In genomic region chr2:6642222-6642850, GRCm38 (mm10) we compare ENCODE assay signal across 17 mouse cellular contexts.
DNase-seq lines count a peak whose midpoint lies in the region; ATAC-seq and TF ChIP-seq lines count a peak whose summit lies in the region.
"Had no signal": no experiment of that assay in that cellular context is flagged by ENCODE, and none has a peak within 500 bp of the region (broad histone marks: within the 10 kb centered on the region; RNA-seq: fewer than 3 reads in every experiment).

No protein-coding gene starts in this region.

- H3K79me2 ChIP-seq in heart, adult 2 months (replicated peaks; ENCODE audit: control insufficient read depth, insufficient read depth, low read length) = no peaks in the 10 kb centered on the region

- H3K4me3 ChIP-seq in heart, adult 2 months = no peak overlapping the region
- no peak overlapping the region for H3K4me3 ChIP-seq in heart, embryonic 10.5 days
- no peak overlapping the region for H3K4me3 ChIP-seq in spleen, adult 2 months (ENCODE audit: extremely low read depth, insufficient read depth, insufficient read length)
- H3K4me3 ChIP-seq: forebrain, embryonic 12.5 days; gastrocnemius, adult 2 months; heart, embryonic 12.5 days; hindbrain, embryonic 15.5 days; liver, embryonic 13.5 days; midbrain, embryonic 12.5 days; neural tube, embryonic 12.5 days had no signal

- no peak for DNase-seq in heart, adult 2 months
- no peak for DNase-seq in heart, embryonic 10.5 days (ENCODE audit: low spot score)
- DNase-seq in spleen, adult 2 months (ENCODE audit: low read depth in 1 of 2, low spot score in 2 of 2) = peak; percentile 11 to 44
- no peak for DNase-seq in spleen, postnatal 10 days (ENCODE audit: low spot score in 2 of 2)
- DNase-seq in retina, postnatal 1 day = peak; percentile 67
- no peak for DNase-seq in adrenal gland, adult 18-20 months (ENCODE audit: low spot score in 2 of 2)
- DNase-seq in heart, postnatal 25 days (ENCODE audit: low spot score) = no peak
- DNase-seq: adrenal gland, postnatal 25 days; gastrocnemius, adult 2 months; kidney, postnatal 25 days; liver, embryonic 13.5 days had no signal

- TF ChIP-seq CTCF in heart, adult 2 months (IDR thresholded peaks at IDR 0.05) = peak; percentile 15; the same call in 1 of the 2 replicates
- TF ChIP-seq CTCF in spleen, adult 2 months (IDR thresholded peaks at IDR 0.05; ENCODE audit: extremely low read depth, insufficient read depth, insufficient read length, insufficient replicate concordance) = no peak

- no peak overlapping the region for H3K27ac ChIP-seq in heart, adult 2 months
- H3K27ac ChIP-seq in heart, embryonic 10.5 days = no peak overlapping the region
- H3K27ac ChIP-seq in spleen, adult 2 months (ENCODE audit: insufficient read depth, low read length) = peak overlapping the region; percentile 45
- H3K27ac ChIP-seq: forebrain, embryonic 12.5 days; gastrocnemius, adult 2 months; hindbrain, embryonic 15.5 days; liver, embryonic 13.5 days; midbrain, embryonic 12.5 days; neural tube, embryonic 12.5 days had no signal

- no peaks in the 10 kb centered on the region for H3K36me3 ChIP-seq in heart, adult 2 months (ENCODE audit: control insufficient read depth, insufficient read depth, low read length)
- H3K36me3 ChIP-seq in heart, embryonic 10.5 days = no peaks in the 10 kb centered on the region
- H3K36me3 ChIP-seq in spleen, adult 2 months (ENCODE audit: control insufficient read depth, insufficient read depth, low read length) = 0 out of 2 replicates have a peak, but pooled peaks cover 3% of the 10 kb centered on the region
- H3K36me3 ChIP-seq: forebrain, embryonic 12.5 days; heart, embryonic 12.5 days; hindbrain, embryonic 15.5 days; liver, embryonic 13.5 days; midbrain, embryonic 12.5 days; neural tube, embryonic 12.5 days had no signal

- no peaks in the 10 kb centered on the region for H3K27me3 ChIP-seq in heart, adult 2 months (ENCODE audit: control insufficient read depth, insufficient read depth, low read length)
- H3K27me3 ChIP-seq in heart, embryonic 10.5 days (ENCODE audit: insufficient read depth, poor library complexity, severe bottlenecking) = no peaks in the 10 kb centered on the region
- no peaks in the 10 kb centered on the region for H3K27me3 ChIP-seq in spleen, adult 2 months (ENCODE audit: control insufficient read depth, insufficient read depth, low read length)
- H3K27me3 ChIP-seq: forebrain, embryonic 12.5 days; heart, embryonic 12.5 days; hindbrain, embryonic 15.5 days; liver, embryonic 13.5 days; midbrain, embryonic 12.5 days; neural tube, embryonic 12.5 days had no signal

- H3K9me3 ChIP-seq in heart, embryonic 10.5 days = no peaks in the 10 kb centered on the region
- H3K9me3 ChIP-seq: forebrain, embryonic 12.5 days; heart, embryonic 12.5 days; hindbrain, embryonic 15.5 days; liver, embryonic 13.5 days; midbrain, embryonic 12.5 days; neural tube, embryonic 12.5 days had no signal

- no peak overlapping the region for H3K9ac ChIP-seq in heart, adult 2 months (ENCODE audit: low read depth, low read length)
- H3K9ac ChIP-seq: forebrain, embryonic 12.5 days; heart, embryonic 12.5 days; hindbrain, embryonic 15.5 days; liver, embryonic 13.5 days; midbrain, embryonic 12.5 days; neural tube, embryonic 12.5 days had no signal

- peak; percentile 79 for ATAC-seq in common myeloid progenitor, adult 5-6 weeks (replicated peaks; ENCODE audit: low read depth, poor library complexity, severe bottlenecking)

- no peak for TF ChIP-seq EP300 in heart, adult 2 months (IDR thresholded peaks at IDR 0.05; ENCODE audit: insufficient read depth, low read depth, low read length)

- WGBS in heart, adult 2 months = 36% methylated on average over 3 of the region's 3 CpGs
- WGBS in heart, embryonic 10.5 days = 64% methylated on average over 3 of the region's 3 CpGs
- WGBS in spleen, adult 2 months = 18% methylated on average over 3 of the region's 3 CpGs

- intact Hi-C loops in heart, adult 2 months (cut with DNase I) = no loop called here
- intact Hi-C loops in heart, postnatal 25 days (cut with DNase I) = no loop called here

- H3K4me1 ChIP-seq in heart, adult 2 months (ENCODE audit: control insufficient read depth, insufficient read depth, low read length) = no peaks in the 10 kb centered on the region
- no peaks in the 10 kb centered on the region for H3K4me1 ChIP-seq in heart, embryonic 10.5 days
- H3K4me1 ChIP-seq in spleen, adult 2 months (ENCODE audit: control insufficient read depth, insufficient read depth, insufficient read length) = peaks cover 4% of the 10 kb centered on the region; the same call in 1 of the 2 replicates
- H3K4me1 ChIP-seq: forebrain, embryonic 12.5 days; heart, embryonic 12.5 days; liver, embryonic 13.5 days; midbrain, embryonic 12.5 days; neural tube, embryonic 12.5 days had no signal

- no peak for TF ChIP-seq POLR2A in heart, adult 2 months (IDR thresholded peaks at IDR 0.05; ENCODE audit: insufficient read depth, low read depth, low read length)
- TF ChIP-seq POLR2A in spleen, adult 2 months (IDR thresholded peaks at IDR 0.05; ENCODE audit: low read depth, low read length) = no peak

Comparison
In these comparisons a context has a peak if more than half of its experiments do, and no peak if none do; other contexts are left out.
1. DNase-seq: peak in spleen, adult 2 months (2 of 2) and retina, postnatal 1 day (single experiment); none in heart, adult 2 months (0 of 2), heart, embryonic 10.5 days (single experiment), spleen, postnatal 10 days (0 of 2), adrenal gland, adult 18-20 months (0 of 2) and heart, postnatal 25 days (single experiment).